Mouse (Mus musculus) bone marrow macrophage, adult 2 months (primary cell): ENCODE measurements around the gene Rasal2. TPM values are rescaled to one million over a fixed set of nuclear protein-coding genes. Genes with fewer than 3 reads are reported as not detected.

Experiments
- H3K27ac ChIP-seq: 2 replicates; pipeline ENCODE4 v1.5.1; 2012; ENCODE audit warnings: low read depth, low read length; ENCODE audit not compliant: insufficient read depth
- H3K4me1 ChIP-seq: 2 replicates; pipeline ENCODE4 v1.6.1; 2012; ENCODE audit warnings: low read length; ENCODE audit not compliant: control insufficient read depth, insufficient read depth
- H3K4me3 ChIP-seq: 2 replicates; pipeline ENCODE4 v1.5.1; 2012; ENCODE audit warnings: mild to moderate bottlenecking, low read length, moderate library complexity; ENCODE audit not compliant: insufficient read depth
- CTCF ChIP-seq: IDR thresholded peaks from 2 replicates; pipeline ENCODE4 v1.5.1; 2012; ENCODE audit warnings: low read depth, mild to moderate bottlenecking, low read length, moderate library complexity
- POLR2A ChIP-seq: IDR thresholded peaks from 2 replicates; pipeline ENCODE4 v1.6.1; 2012; ENCODE audit warnings: mild to moderate bottlenecking, low read depth, low read length, borderline replicate concordance
- polyA plus RNA-seq: library from polyadenylated mRNA; stranded (reverse); fragments of >200 nt; gene quantifications from 2 replicates; pipeline ENCODE4 v1.2.4, GENCODE M21; 2012; ENCODE audit not compliant: missing spikeins, insufficient read depth, insufficient read length

Gene Rasal2
- polyA plus RNA-seq, 1 experiment, result 1.8 TPM

DNA sequence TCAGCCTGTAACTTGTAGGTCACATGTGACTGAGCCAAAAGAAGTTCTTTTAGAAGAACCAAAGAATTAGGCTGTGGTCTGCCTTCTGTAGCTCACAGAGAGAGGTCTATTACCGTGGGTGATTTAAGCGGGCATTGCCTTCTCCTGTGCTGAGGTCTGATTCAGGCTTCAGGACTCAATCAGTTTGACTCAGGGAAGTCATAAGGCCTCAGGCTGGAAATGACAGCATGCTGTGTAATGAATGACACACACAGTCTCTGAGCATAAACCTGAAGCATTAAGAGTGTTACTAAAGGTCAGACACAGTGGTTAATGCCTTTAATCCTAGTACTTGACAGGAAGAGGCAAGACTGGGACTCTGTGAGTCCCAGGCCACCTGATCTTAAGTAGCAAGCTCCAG is 31.7 kb downstream of the Rasal2 start:
- H3K4me3 ChIP-seq, result no peak overlapping the region
- 0 out of 2 replicates have a peak, but pooled peaks cover 3% of the 10 kb centered on the region for H3K4me1 ChIP-seq
- no peak overlapping the region for H3K27ac ChIP-seq
- TF ChIP-seq POLR2A, result no peak
- TF ChIP-seq CTCF, result no peak

- no peak overlapping the region for H3K4me3 ChIP-seq
- H3K4me1 ChIP-seq, result no peaks in the 10 kb centered on the region
- no peak overlapping the region for H3K27ac ChIP-seq
- TF ChIP-seq CTCF (no peak), POLR2A (no peak)
Measured at GRCm38 (mm10) chr1:157370397-157370796, 42.0 kb downstream of the Rasal2 start.

GRCm38 (mm10) chr1:157368316-157368715 is 44.1 kb downstream of the Rasal2 start:
- Histone ChIP-seq H3K4me3 (no peak overlapping the region), H3K4me1 (no peaks in the 10 kb centered on the region), H3K27ac (no peak overlapping the region)
- TF ChIP-seq CTCF (no peak), POLR2A (no peak)

DNA sequence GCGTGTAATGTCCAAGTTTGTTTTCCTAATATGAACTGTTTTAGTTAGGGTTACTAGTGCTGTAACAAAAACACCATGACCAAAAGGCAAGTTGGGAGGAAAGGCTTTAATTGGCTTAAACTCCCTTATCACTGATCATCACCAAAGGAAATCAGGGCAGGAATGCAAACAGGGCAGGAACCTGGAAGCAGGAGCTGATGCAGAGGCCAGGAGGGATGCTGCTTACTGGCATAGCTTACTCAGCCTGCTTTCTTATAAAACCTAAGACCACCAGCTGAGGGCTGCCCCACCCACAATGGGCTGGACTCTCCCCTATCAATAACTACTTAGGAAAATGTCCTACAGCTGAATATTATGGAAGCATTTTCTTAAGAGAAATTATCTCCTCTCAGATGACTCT is 65.7 kb downstream of the Rasal2 start:
- H3K27ac ChIP-seq, result no peak overlapping the region
- TF ChIP-seq CTCF (no peak), POLR2A (no peak)
- no peaks in the 10 kb centered on the region for H3K4me1 ChIP-seq
- H3K4me3 ChIP-seq, result no peak overlapping the region

DNA sequence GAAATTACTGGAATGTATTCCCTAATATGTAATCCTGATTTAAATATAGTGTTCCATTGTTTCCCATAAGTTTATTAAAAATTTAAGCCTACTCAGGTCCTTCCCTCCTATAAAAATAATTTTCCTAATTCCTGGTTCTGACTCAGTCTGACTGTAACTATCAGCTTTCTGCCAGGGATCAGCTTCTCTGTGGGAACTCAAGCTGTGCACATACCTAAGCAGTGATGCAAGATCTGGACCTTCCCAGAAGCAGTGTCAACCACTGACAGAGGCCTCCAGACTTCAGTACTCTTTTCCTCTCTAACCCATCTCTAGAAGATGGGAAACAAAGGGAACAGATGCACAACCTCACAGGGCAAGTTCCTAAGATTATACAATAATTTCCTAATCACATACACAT is 68.9 kb downstream of the Rasal2 start:
- Histone ChIP-seq H3K4me1 (no peaks in the 10 kb centered on the region), H3K27ac (no peak overlapping the region), H3K4me3 (no peak overlapping the region)
- TF ChIP-seq POLR2A (no peak), CTCF (no peak)

- TF ChIP-seq POLR2A (no peak), CTCF (no peak)
- Histone ChIP-seq H3K27ac (no peak overlapping the region), H3K4me1 (no peaks in the 10 kb centered on the region), H3K4me3 (no peak overlapping the region)
Measured at GRCm38 (mm10) chr1:157334834-157335233, 77.6 kb downstream of the Rasal2 start.

GRCm38 (mm10) chr1:157328068-157328467 is 84.3 kb downstream of the Rasal2 start:
- TF ChIP-seq CTCF, result no peak
- no peak for TF ChIP-seq POLR2A
- no peaks in the 10 kb centered on the region for H3K4me1 ChIP-seq
- H3K4me3 ChIP-seq, result no peak overlapping the region
- no peak overlapping the region for H3K27ac ChIP-seq

DNA sequence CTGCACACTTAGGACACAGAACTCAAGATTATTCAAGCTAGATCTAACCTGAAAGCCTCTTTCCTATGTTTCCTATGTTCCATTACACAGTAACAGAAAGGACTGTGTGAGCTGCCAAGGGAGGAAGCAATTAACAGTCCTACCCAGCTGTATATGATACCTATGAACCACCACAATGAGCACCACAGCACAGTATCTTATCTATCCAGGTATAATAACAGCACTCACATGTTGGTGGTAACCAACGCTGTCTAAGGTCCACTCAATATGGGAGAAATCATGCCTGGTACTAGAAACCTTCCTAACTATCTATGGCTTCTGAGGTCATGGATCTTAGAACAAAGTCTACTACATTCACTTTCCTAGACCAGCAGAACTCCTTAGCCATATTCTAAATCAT is 89.3 kb downstream of the Rasal2 start:
- Histone ChIP-seq H3K27ac (no peak overlapping the region), H3K4me1 (no peaks in the 10 kb centered on the region), H3K4me3 (no peak overlapping the region)
- TF ChIP-seq POLR2A (no peak), CTCF (no peak)

DNA sequence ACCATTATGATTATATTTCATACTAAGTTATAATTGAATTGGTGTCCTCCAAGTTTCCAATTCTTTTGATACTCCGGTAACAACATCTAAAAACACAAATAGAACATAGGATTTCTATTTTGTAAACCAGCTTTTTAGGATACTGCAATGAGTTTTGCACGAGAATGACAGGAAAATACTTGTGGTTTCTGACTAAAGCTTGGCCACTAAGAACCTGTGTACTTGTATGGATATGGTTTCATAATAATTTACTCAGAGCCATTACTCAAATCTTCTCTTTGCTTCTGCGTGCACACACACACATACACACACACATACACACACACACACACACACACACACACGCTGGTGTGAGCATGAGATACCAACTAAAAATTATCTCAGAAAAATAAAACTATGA is 93.5 kb downstream of the Rasal2 start:
- Histone ChIP-seq H3K4me3 (no peak overlapping the region), H3K4me1 (no peaks in the 10 kb centered on the region), H3K27ac (no peak overlapping the region)
- no peak for TF ChIP-seq CTCF
- TF ChIP-seq POLR2A, result no peak

GRCm38 (mm10) chr1:157301266-157301665 is 111.1 kb downstream of the Rasal2 start:
- Histone ChIP-seq H3K27ac (no peak overlapping the region), H3K4me1 (0 out of 2 replicates have a peak, but pooled peaks cover 2% of the 10 kb centered on the region), H3K4me3 (no peak overlapping the region)
- no peak for TF ChIP-seq POLR2A
- TF ChIP-seq CTCF, result no peak

- no peak overlapping the region for H3K27ac ChIP-seq
- H3K4me3 ChIP-seq, result no peak overlapping the region
- TF ChIP-seq CTCF (no peak), POLR2A (no peak)
- H3K4me1 ChIP-seq, result 0 out of 2 replicates have a peak, but pooled peaks cover 2% of the 10 kb centered on the region
Measured at GRCm38 (mm10) chr1:157299559-157299958, 112.8 kb downstream of the Rasal2 start.
